Mouse (Mus musculus): ENCODE measurements around the gene Krt25. TPM values are rescaled to one million over a fixed set of nuclear protein-coding genes. Genes with fewer than 3 reads are reported as not detected.

Krt25 gene
- 0.12 TPM in 2 replicates for polyA plus RNA-seq (2015; fragmentation: Nextera tagmentation; extraction: Ambion mirVana)

- Histone ChIP-seq H3K4me1 (replicated peaks; ENCODE audit: control insufficient read depth, insufficient read depth) (no peaks in the 10 kb centered on the region), H3K4me2 (replicated peaks; ENCODE audit: low read depth) (no peak within 1 kb of the TSS), H3K27ac (replicated peaks) (no peak within 1 kb of the TSS), H3K27me3 (ENCODE audit: control insufficient read depth, insufficient read depth, low read length) (no peaks in the 10 kb centered on the region), H3K9ac (ENCODE audit: low read length) (no peak within 1 kb of the TSS), H3K9me3 (ENCODE audit: control insufficient read depth, low read length) (no peaks in the 10 kb centered on the region), H3K36me3 (ENCODE audit: control insufficient read depth, insufficient read depth, low read length) (no peaks in the 10 kb centered on the region), H3K4me3 (ENCODE audit: low read depth, low read length) (no peak within 1 kb of the TSS)
- TF ChIP-seq CTCF (IDR thresholded peaks at IDR 0.05; ENCODE audit: low read depth) (no peak), EP300 (optimal IDR thresholded peaks at IDR 0.05) (no peak)
- no peak for DNase-seq (ENCODE audit: low spot score)
- WGBS = 88% methylated on average over 11 of the region's 11 CpGs
- no peak for ATAC-seq (ENCODE audit: low FRiP score, low TSS enrichment)
These were observed at the start of gene Krt25 for GRCm38 (mm10) chr11:99322851-99323250. Krt25 (minus strand) TSS chr11:99322951.

GRCm38 (mm10) chr11:99369853-99370451, 47.2 kb upstream of the Krt25 start:
- Histone ChIP-seq H3K4me2 (replicated peaks; ENCODE audit: low read depth) (no peak overlapping the region), H3K27ac (replicated peaks) (no peak overlapping the region), H3K4me1 (replicated peaks; ENCODE audit: control insufficient read depth, insufficient read depth) (no peaks in the 10 kb centered on the region), H3K36me3 (ENCODE audit: control insufficient read depth, insufficient read depth, low read length) (no peaks in the 10 kb centered on the region), H3K27me3 (ENCODE audit: control insufficient read depth, insufficient read depth, low read length) (no peaks in the 10 kb centered on the region), H3K4me3 (ENCODE audit: low read depth, low read length) (no peak overlapping the region), H3K9ac (ENCODE audit: low read length) (no peak overlapping the region), H3K9me3 (ENCODE audit: control insufficient read depth, low read length) (no peaks in the 10 kb centered on the region)
- ATAC-seq (ENCODE audit: low FRiP score, low TSS enrichment) = no peak
- 90% methylated on average over 8 of the region's 8 CpGs for WGBS
- TF ChIP-seq CTCF (IDR thresholded peaks at IDR 0.05; ENCODE audit: low read depth) (no peak), EP300 (optimal IDR thresholded peaks at IDR 0.05) (no peak)
- DNase-seq (ENCODE audit: low spot score) = no peak

GRCm38 (mm10) chr11:99369229-99369628, 46.5 kb upstream of the Krt25 start:
- Histone ChIP-seq H3K9me3 (ENCODE audit: control insufficient read depth, low read length) (no peaks in the 10 kb centered on the region), H3K36me3 (ENCODE audit: control insufficient read depth, insufficient read depth, low read length) (no peaks in the 10 kb centered on the region), H3K4me3 (ENCODE audit: low read depth, low read length) (no peak overlapping the region), H3K9ac (ENCODE audit: low read length) (no peak overlapping the region), H3K27me3 (ENCODE audit: control insufficient read depth, insufficient read depth, low read length) (no peaks in the 10 kb centered on the region), H3K27ac (replicated peaks) (no peak overlapping the region), H3K4me2 (replicated peaks; ENCODE audit: low read depth) (no peak overlapping the region), H3K4me1 (replicated peaks; ENCODE audit: control insufficient read depth, insufficient read depth) (no peaks in the 10 kb centered on the region)
- ATAC-seq (ENCODE audit: low FRiP score, low TSS enrichment) (no peak), DNase-seq (ENCODE audit: low spot score) (peak; percentile 59)
- 3% methylated on average over 3 of the region's 3 CpGs for WGBS
- TF ChIP-seq EP300 (optimal IDR thresholded peaks at IDR 0.05) (no peak), CTCF (IDR thresholded peaks at IDR 0.05; ENCODE audit: low read depth) (peak; percentile 75)

GRCm38 (mm10) chr11:99366791-99367190, 44.0 kb upstream of the Krt25 start:
- ATAC-seq (ENCODE audit: low FRiP score, low TSS enrichment) (no peak), DNase-seq (ENCODE audit: low spot score) (peak; percentile 42)
- no peak overlapping the region for H3K4me3 ChIP-seq (ENCODE audit: low read depth, low read length)
- no peak overlapping the region for H3K9ac ChIP-seq (ENCODE audit: low read length)
- no peaks in the 10 kb centered on the region for H3K4me1 ChIP-seq (replicated peaks; ENCODE audit: control insufficient read depth, insufficient read depth)
- no peaks in the 10 kb centered on the region for H3K36me3 ChIP-seq (ENCODE audit: control insufficient read depth, insufficient read depth, low read length)
- peak; percentile 51 for TF ChIP-seq CTCF (IDR thresholded peaks at IDR 0.05; ENCODE audit: low read depth)
- TF ChIP-seq EP300 (optimal IDR thresholded peaks at IDR 0.05) = no peak
- no peaks in the 10 kb centered on the region for H3K9me3 ChIP-seq (ENCODE audit: control insufficient read depth, low read length)
- H3K4me2 ChIP-seq (replicated peaks; ENCODE audit: low read depth) = no peak overlapping the region
- H3K27me3 ChIP-seq (ENCODE audit: control insufficient read depth, insufficient read depth, low read length) = no peaks in the 10 kb centered on the region
- H3K27ac ChIP-seq (replicated peaks) = no peak overlapping the region
- WGBS = 23% methylated on average over 10 of the region's 10 CpGs

GRCm38 (mm10) chr11:99364412-99364811, 41.7 kb upstream of the Krt25 start:
- no peaks in the 10 kb centered on the region for H3K4me1 ChIP-seq (replicated peaks; ENCODE audit: control insufficient read depth, insufficient read depth)
- TF ChIP-seq CTCF (IDR thresholded peaks at IDR 0.05; ENCODE audit: low read depth) (peak; percentile 81), EP300 (optimal IDR thresholded peaks at IDR 0.05) (no peak)
- no peaks in the 10 kb centered on the region for H3K9me3 ChIP-seq (ENCODE audit: control insufficient read depth, low read length)
- no peak overlapping the region for H3K27ac ChIP-seq (replicated peaks)
- ATAC-seq (ENCODE audit: low FRiP score, low TSS enrichment) (no peak), DNase-seq (ENCODE audit: low spot score) (peak; percentile 34)
- H3K27me3 ChIP-seq (ENCODE audit: control insufficient read depth, insufficient read depth, low read length) = no peaks in the 10 kb centered on the region
- no peak overlapping the region for H3K4me3 ChIP-seq (ENCODE audit: low read depth, low read length)
- WGBS = 18% methylated on average over 9 of the region's 9 CpGs
- H3K36me3 ChIP-seq (ENCODE audit: control insufficient read depth, insufficient read depth, low read length) = no peaks in the 10 kb centered on the region
- no peak overlapping the region for H3K9ac ChIP-seq (ENCODE audit: low read length)
- no peak overlapping the region for H3K4me2 ChIP-seq (replicated peaks; ENCODE audit: low read depth)

- H3K4me1 ChIP-seq (replicated peaks; ENCODE audit: control insufficient read depth, insufficient read depth) = no peaks in the 10 kb centered on the region
- H3K9me3 ChIP-seq (ENCODE audit: control insufficient read depth, low read length) = no peaks in the 10 kb centered on the region
- no peak overlapping the region for H3K4me2 ChIP-seq (replicated peaks; ENCODE audit: low read depth)
- no peak overlapping the region for H3K4me3 ChIP-seq (ENCODE audit: low read depth, low read length)
- no peak for ATAC-seq (ENCODE audit: low FRiP score, low TSS enrichment)
- no peak overlapping the region for H3K9ac ChIP-seq (ENCODE audit: low read length)
- H3K27ac ChIP-seq (replicated peaks) = no peak overlapping the region
- H3K36me3 ChIP-seq (ENCODE audit: control insufficient read depth, insufficient read depth, low read length) = no peaks in the 10 kb centered on the region
- no peaks in the 10 kb centered on the region for H3K27me3 ChIP-seq (ENCODE audit: control insufficient read depth, insufficient read depth, low read length)
- TF ChIP-seq CTCF (IDR thresholded peaks at IDR 0.05; ENCODE audit: low read depth) = no peak
- no peak for TF ChIP-seq EP300 (optimal IDR thresholded peaks at IDR 0.05)
- no peak for DNase-seq (ENCODE audit: low spot score)
- WGBS = 89% methylated on average over 8 of the region's 8 CpGs
These were observed 38.7 kb upstream of the Krt25 start for GRCm38 (mm10) chr11:99361423-99361822.
